Mouse (Mus musculus) liver, postnatal 0 days (tissue): ENCODE results near the gene Abcc3.

ENCODE experiments used
- CTCF ChIP-seq: sonication (generic); IDR thresholded peaks from 2 replicates; pipeline ENCODE4 v1.5.1; 2016; ENCODE audit warnings: antibody characterized with exemption, low read depth
- EP300 ChIP-seq: IDR thresholded peaks from 2 replicates; pipeline ENCODE4 v1.6.1; 2016; ENCODE audit warnings: antibody characterized with exemption, low read depth, mild to moderate bottlenecking

GRCm38 (mm10) chr11:94318056-94318455 lies 74.7 kb downstream of the Abcc3 start:
- no peak for TF ChIP-seq EP300
- TF ChIP-seq CTCF = no peak
